Mouse (Mus musculus) olfactory bulb, adult 2 months (tissue): ENCODE data around the gene Ldb1. TPM values are rescaled to one million over a fixed set of nuclear protein-coding genes. Genes with fewer than 3 reads are reported as not detected.
A peak's percentile ranks its signal among the peaks of the same experiment; 100 is the strongest.

Experiments used
- H3K27ac ChIP-seq: fragments of 200-500 bp; 2 replicates; pipeline ENCODE4 v1.5.1; 2012; ENCODE audit warnings: low read depth, low read length; ENCODE audit not compliant: insufficient read depth
- H3K4me1 ChIP-seq: fragments of 200-500 bp; 2 replicates; pipeline ENCODE4 v1.6.1; 2012; ENCODE audit warnings: low read length; ENCODE audit not compliant: control insufficient read depth, insufficient read depth
- H3K4me3 ChIP-seq: fragments of 200-500 bp; 2 replicates; pipeline ENCODE4 v1.5.1; 2012; ENCODE audit warnings: mild to moderate bottlenecking, low read depth, low read length, moderate library complexity; ENCODE audit not compliant: insufficient read depth
- CTCF ChIP-seq: fragments of 200-500 bp; IDR thresholded peaks from 2 replicates; pipeline ENCODE4 v1.5.1; 2012; ENCODE audit warnings: low read depth, mild to moderate bottlenecking, low read length, moderate library complexity; ENCODE audit not compliant: insufficient read depth
- POLR2A ChIP-seq: fragments of 200-500 bp; IDR thresholded peaks from 2 replicates; pipeline ENCODE4 v1.6.1; 2012; ENCODE audit warnings: mild to moderate bottlenecking, low read depth, low read length, moderate library complexity; ENCODE audit not compliant: insufficient read depth
- WGBS: fragments of 180-500 bp; shearing (Covaris S2); methylation state at CpG from one replicate; pipeline ENCODE4 v1.1.7; 2018; 5-methylcytosine and 5-hydroxymethylcytosine counted together
- polyA plus RNA-seq: library from polyadenylated mRNA; stranded (reverse); fragments of >200 nt; gene quantifications from 2 replicates; pipeline ENCODE4 v1.2.4, GENCODE M21; 2012; ENCODE audit warnings: low replicate concordance; ENCODE audit not compliant: missing spikeins, insufficient read depth, insufficient read length

The Ldb1 gene
- polyA plus RNA-seq, 1 experiment, result not detected

GRCm38 (mm10) chr19:46073285-46073684 lies 28.3 kb upstream of the Ldb1 start:
- 74% methylated on average over 7 of the region's 7 CpGs for WGBS
- TF ChIP-seq CTCF (no peak), POLR2A (no peak)
- Histone ChIP-seq H3K27ac (no peak overlapping the region), H3K4me3 (no peak overlapping the region), H3K4me1 (peaks cover 3% of the 10 kb centered on the region; the same call in 1 of the 2 replicates)

GRCm38 (mm10) chr19:46068054-46068453 lies 23.0 kb upstream of the Ldb1 start:
- Histone ChIP-seq H3K27ac (no peak overlapping the region), H3K4me3 (no peak overlapping the region), H3K4me1 (no peaks in the 10 kb centered on the region)
- TF ChIP-seq POLR2A (no peak), CTCF (no peak)
- 85% methylated on average over 10 of the region's 10 CpGs for WGBS

- no peak for TF ChIP-seq POLR2A
- no peak for TF ChIP-seq CTCF
- H3K4me3 ChIP-seq, result no peak overlapping the region
- H3K27ac ChIP-seq, result no peak overlapping the region
- 78% methylated on average over 6 of the region's 6 CpGs for WGBS
- peaks cover 4% of the 10 kb centered on the region; the same call in 1 of the 2 replicates for H3K4me1 ChIP-seq
Observed at GRCm38 (mm10) chr19:46060845-46061244, 15.8 kb upstream of the Ldb1 start.

- peaks cover 5% of the 10 kb centered on the region; the same call in 1 of the 2 replicates for H3K4me1 ChIP-seq
- TF ChIP-seq CTCF (no peak), POLR2A (no peak)
- H3K4me3 ChIP-seq, result no peak overlapping the region
- H3K27ac ChIP-seq, result no peak overlapping the region
- 99% methylated on average over 7 of the region's 7 CpGs for WGBS
Observed at GRCm38 (mm10) chr19:46058466-46058865, 13.5 kb upstream of the Ldb1 start.

GRCm38 (mm10) chr19:46056947-46057607 lies 12.1 kb upstream of the Ldb1 start:
- TF ChIP-seq POLR2A (no peak), CTCF (no peak)
- peak overlapping the region; percentile 71 for H3K27ac ChIP-seq
- H3K4me3 ChIP-seq, result peak overlapping the region; percentile 98
- WGBS, result 1% methylated on average over 42 of the region's 42 CpGs
- H3K4me1 ChIP-seq, result peaks cover 5% of the 10 kb centered on the region; the same call in 1 of the 2 replicates

GRCm38 (mm10) chr19:46056388-46056946 lies 11.5 kb upstream of the Ldb1 start:
- Histone ChIP-seq H3K27ac (peak overlapping the region; percentile 71), H3K4me3 (peak overlapping the region; percentile 98), H3K4me1 (peaks cover 5% of the 10 kb centered on the region; the same call in 1 of the 2 replicates)
- WGBS, result under 1% methylated on average over 52 of the region's 52 CpGs
- peak; percentile 79; the same call in 1 of the 2 replicates for TF ChIP-seq POLR2A
- no peak for TF ChIP-seq CTCF

GRCm38 (mm10) chr19:46055752-46056387 lies 10.9 kb upstream of the Ldb1 start:
- 2% methylated on average over 11 of the region's 11 CpGs for WGBS
- TF ChIP-seq POLR2A (no peak), CTCF (no peak)
- Histone ChIP-seq H3K4me1 (peaks cover 5% of the 10 kb centered on the region; the same call in 1 of the 2 replicates), H3K4me3 (peak overlapping the region; percentile 23; the same call in 1 of the 2 replicates), H3K27ac (peak overlapping the region; percentile 70)

GRCm38 (mm10) chr19:46050462-46050861 lies 5.4 kb upstream of the Ldb1 start:
- TF ChIP-seq CTCF, result no peak
- TF ChIP-seq POLR2A, result no peak
- Histone ChIP-seq H3K4me3 (no peak overlapping the region), H3K27ac (no peak overlapping the region), H3K4me1 (peaks cover 8% of the 10 kb centered on the region)
- 89% methylated on average over 2 of the region's 2 CpGs for WGBS

- H3K4me1 ChIP-seq, result peaks cover 9% of the 10 kb centered on the region
- TF ChIP-seq POLR2A (no peak), CTCF (no peak)
- H3K27ac ChIP-seq, result no peak overlapping the region
- no peak overlapping the region for H3K4me3 ChIP-seq
- WGBS, result 66% methylated on average over 4 of the region's 4 CpGs
Observed at GRCm38 (mm10) chr19:46049129-46049528, 4.1 kb upstream of the Ldb1 start.
